In the genomic region with DNA sequence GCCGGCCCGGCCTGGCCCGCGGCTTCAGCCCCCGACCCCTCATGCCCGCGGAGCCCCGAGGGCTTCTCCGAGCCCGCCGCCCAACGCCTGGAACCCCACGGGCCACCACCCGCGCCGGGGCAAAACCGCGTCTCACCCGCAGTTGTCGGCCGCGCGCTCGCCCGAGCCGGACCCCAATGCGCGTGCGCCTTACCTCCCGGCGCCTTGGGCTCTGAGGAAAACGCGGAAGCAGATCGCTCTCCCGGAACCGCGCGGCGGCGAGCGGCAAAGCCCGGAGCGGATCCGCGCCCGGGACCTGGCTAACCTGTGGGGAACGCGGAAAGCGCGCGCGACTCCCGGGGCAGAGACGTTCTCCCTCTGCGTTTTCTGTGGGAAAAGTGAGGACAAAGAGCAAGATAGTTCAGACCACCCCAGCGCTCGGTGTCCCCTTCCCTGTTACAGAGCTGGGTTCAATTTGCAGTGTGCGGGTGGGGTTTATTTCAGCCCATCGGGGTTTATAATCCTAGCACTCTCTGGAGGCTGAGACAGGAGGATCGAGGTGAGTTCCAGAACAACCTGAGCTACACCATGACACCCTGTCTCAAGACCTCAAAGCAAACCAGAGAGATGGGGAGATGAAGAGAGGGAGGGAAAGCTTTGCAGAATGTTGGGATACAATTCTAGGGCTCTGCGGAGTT, we compare ENCODE assay signal across 8 mouse cellular contexts. TPM values are rescaled to one million over a fixed set of nuclear protein-coding genes. Genes with fewer than 3 reads are reported as not detected.
DNase-seq lines count a peak whose midpoint lies in the region; ATAC-seq and TF ChIP-seq lines count a peak whose summit lies in the region.

Kansl3 (minus strand) TSS at position 213 of the 677 bp plus-strand sequence.

- no peak for TF ChIP-seq EP300 in lung, postnatal 0 days (IDR thresholded peaks at IDR 0.05)

- no peak for TF ChIP-seq CTCF in lung, postnatal 0 days (IDR thresholded peaks at IDR 0.05)

- peak within 1 kb of the TSS; percentile 90 for H3K4me3 ChIP-seq in lung, postnatal 0 days (ENCODE audit: low read depth, low read length)

- H3K9me3 ChIP-seq in lung, postnatal 0 days (ENCODE audit: low read length), result no peaks in the 10 kb centered on the region

- no peaks in the 10 kb centered on the region for H3K27me3 ChIP-seq in lung, postnatal 0 days (replicated peaks; ENCODE audit: insufficient read depth, low read length)

- 3% methylated on average over 56 of the region's 61 CpGs for WGBS in lung, postnatal 0 days

- peak within 1 kb of the TSS; percentile 71 for H3K4me2 ChIP-seq in lung, postnatal 0 days (replicated peaks; ENCODE audit: low read depth, low read length)

- peak within 1 kb of the TSS; percentile 90 for H3K9ac ChIP-seq in lung, postnatal 0 days (replicated peaks; ENCODE audit: low read depth)

- peak; percentile 75 to 91 for ATAC-seq in hematopoietic stem cell, adult 5-6 weeks (replicated peaks in 1 of 2; ENCODE audit: insufficient read depth in 1 of 2, low FRiP score in 2 of 2, low TSS enrichment in 1 of 2, low read depth in 1 of 2, poor library complexity in 2 of 2, severe bottlenecking in 2 of 2)
- ATAC-seq in lung, postnatal 0 days, result peak; percentile 91

- peaks cover 7% of the 10 kb centered on the region; the same call in 1 of the 2 replicates for H3K4me1 ChIP-seq in lung, postnatal 0 days (ENCODE audit: insufficient read depth, low read depth, low read length)

- H3K27ac ChIP-seq in lung, postnatal 0 days (ENCODE audit: low read length), result peak within 1 kb of the TSS; percentile 78

- no peaks in the 10 kb centered on the region for H3K36me3 ChIP-seq in lung, postnatal 0 days (ENCODE audit: insufficient read depth, low read length)

- peak; percentile 70 for DNase-seq in MEL-GATA-1-ER (ENCODE audit: extremely low read depth, low read depth)
- peak; percentile 87 for DNase-seq in cerebellum, adult 8-10 months
- peak; percentile 92 for DNase-seq in forelimb bud, embryonic 11.5 days (ENCODE audit: low read depth, low spot score)
- peak; percentile 60 for DNase-seq in layer of hippocampus, adult 9-10 months (ENCODE audit: low spot score)
- DNase-seq in lung, postnatal 0 days (ENCODE audit: low spot score), result peak; percentile 93
- peak; percentile 90 for DNase-seq in ovary, postnatal 14 days (ENCODE audit: low spot score)
- peak; percentile 91 for DNase-seq in thymus, postnatal 14 days

RNA-seq across cellular contexts. Expression of gene Kansl3, which starts in this region (rescaled TPM):
- total RNA-seq in hematopoietic stem cell, adult 5-6 weeks (2017), result 47.4 and 47.8 TPM in 2 replicates
- 21.3 and 23.5 TPM in 2 replicates for polyA plus RNA-seq in lung, postnatal 0 days (2015; fragmentation: Nextera tagmentation; extraction: Ambion mirVana)

Comparison
In these comparisons a context has a peak if more than half of its experiments do, and no peak if none do; other contexts are left out.
1. Peak in every context shown above with its lines: DNase-seq, ATAC-seq, H3K4me3 ChIP-seq and H3K27ac ChIP-seq.